Comparison of ENCODE assay signal across 33 mouse cellular contexts in genomic region chr6:37790878-37791277, GRCm38 (mm10).
"Had no signal": no experiment of that assay in that cellular context is flagged by ENCODE, and none has a peak within 500 bp of the region (broad histone marks: within the 10 kb centered on the region; RNA-seq: fewer than 3 reads in every experiment).

No protein-coding gene starts in this region.

- H3K36me3 ChIP-seq: heart, embryonic 10.5 days; heart, embryonic 12.5 days; heart, embryonic 13.5 days; heart, embryonic 15.5 days; hindbrain, embryonic 10.5 days; hindbrain, embryonic 12.5 days; hindbrain, embryonic 13.5 days; hindbrain, embryonic 15.5 days; intestine, embryonic 15.5 days; kidney, embryonic 15.5 days had no signal

- DNase-seq: heart, postnatal 10 days; heart, postnatal 14 days; heart, postnatal 36 days; heart, postnatal 4 days; kidney, adult 11 months; kidney, adult 18-20 months; kidney, adult 2 months; kidney, adult 8-10 months; kidney, adult 9 months; kidney, postnatal 10 days; kidney, postnatal 14 days; kidney, postnatal 25 days; kidney, postnatal 36 days; kidney, postnatal 4 days had no signal

- ATAC-seq: hindbrain, embryonic 16.5 days; hindbrain, postnatal 0 days; inflammation-experienced regulatory T-cells, adult 6 months; intestine, embryonic 15.5 days; intestine, embryonic 16.5 days had no signal

- H3K27ac ChIP-seq: heart, embryonic 10.5 days; heart, embryonic 13.5 days; heart, embryonic 15.5 days; hindbrain, embryonic 10.5 days; hindbrain, embryonic 12.5 days; hindbrain, embryonic 13.5 days; hindbrain, embryonic 14.5 days; hindbrain, embryonic 15.5 days; hindbrain, postnatal 0 days; intestine, embryonic 15.5 days; kidney, embryonic 15.5 days; kidney, postnatal 0 days; layer of hippocampus, adult 2 months; left cerebral cortex, adult 2 months had no signal

- H3K9me3 ChIP-seq: heart, embryonic 10.5 days; heart, embryonic 15.5 days; hindbrain, embryonic 10.5 days; hindbrain, embryonic 12.5 days; hindbrain, embryonic 15.5 days; intestine, embryonic 15.5 days had no signal

- H3K4me1 ChIP-seq: heart, embryonic 10.5 days; heart, embryonic 12.5 days; heart, embryonic 13.5 days; heart, embryonic 15.5 days; hindbrain, embryonic 10.5 days; hindbrain, embryonic 12.5 days; hindbrain, embryonic 13.5 days; hindbrain, embryonic 15.5 days; intestine, embryonic 15.5 days; kidney, embryonic 15.5 days had no signal

- H3K27me3 ChIP-seq: heart, embryonic 12.5 days; heart, embryonic 13.5 days; heart, embryonic 15.5 days; hindbrain, embryonic 12.5 days; hindbrain, embryonic 13.5 days; hindbrain, embryonic 15.5 days; intestine, embryonic 15.5 days; kidney, embryonic 15.5 days had no signal

- H3K9ac ChIP-seq: heart, embryonic 12.5 days; heart, embryonic 13.5 days; heart, embryonic 15.5 days; hindbrain, embryonic 12.5 days; hindbrain, embryonic 13.5 days; hindbrain, embryonic 14.5 days; hindbrain, embryonic 15.5 days; intestine, embryonic 15.5 days; kidney, embryonic 15.5 days had no signal

- H3K4me2 ChIP-seq: heart, embryonic 11.5 days; heart, embryonic 12.5 days; heart, embryonic 13.5 days; heart, embryonic 15.5 days; hindbrain, embryonic 12.5 days; hindbrain, embryonic 13.5 days; hindbrain, embryonic 14.5 days; hindbrain, embryonic 15.5 days; intestine, embryonic 15.5 days; kidney, embryonic 15.5 days had no signal

- H3K4me3 ChIP-seq: heart, embryonic 10.5 days; heart, embryonic 12.5 days; heart, embryonic 13.5 days; heart, embryonic 15.5 days; hindbrain, embryonic 10.5 days; hindbrain, embryonic 12.5 days; hindbrain, embryonic 13.5 days; hindbrain, embryonic 15.5 days; intestine, embryonic 15.5 days; kidney, embryonic 15.5 days; layer of hippocampus, adult 2 months; left cerebral cortex, adult 2 months had no signal
